Mouse (Mus musculus): ENCODE results near the gene Gpatch8. TPM values are rescaled to one million over a fixed set of nuclear protein-coding genes. Genes with fewer than 3 reads are reported as not detected.
"Not testable (repeated sequence)": the region's sequence is repeated elsewhere in the genome, so short reads cannot be mapped to it uniquely, and the experiment has no call there.

Gpatch8 gene
- polyA plus RNA-seq, 1 experiment, result 1.1 TPM

DNA sequence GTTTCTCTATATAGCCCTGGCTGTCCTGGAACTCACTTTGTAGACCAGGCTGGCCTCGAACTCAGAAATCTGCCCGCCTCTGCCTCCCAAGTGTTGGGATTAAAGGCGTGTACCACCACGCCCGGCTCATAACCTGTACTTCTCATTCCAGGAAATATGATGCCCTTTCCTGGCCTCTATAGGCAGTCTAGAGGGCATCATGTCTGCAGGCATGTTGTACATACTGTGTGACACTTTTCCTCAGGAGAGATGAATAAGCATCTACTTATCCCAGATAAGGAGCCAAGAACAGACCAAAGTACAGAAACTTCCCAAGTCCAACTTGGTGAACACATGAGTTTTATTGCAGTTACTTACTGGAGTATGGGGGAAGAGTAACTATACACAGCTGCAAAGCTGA, 2.5 kb upstream of the Gpatch8 start:
- Histone ChIP-seq H3K9me3 (ENCODE audit: control insufficient read depth, low read length) (no peaks in the 10 kb centered on the region), H3K4me1 (ENCODE audit: control insufficient read depth) (peaks cover 20% of the 10 kb centered on the region), H3K4me3 (replicated peaks) (no peak overlapping the region), H3K27me3 (ENCODE audit: control insufficient read depth) (no peaks in the 10 kb centered on the region), H3K36me3 (ENCODE audit: control insufficient read depth) (peaks cover 4% of the 10 kb centered on the region)
- no peak for TF ChIP-seq TAL1 (IDR thresholded peaks at IDR 0.05; ENCODE audit: low read length)
- TF ChIP-seq GATA1 (IDR thresholded peaks at IDR 0.05; ENCODE audit: low read length), result no peak

GRCm38 (mm10) chr11:102557386-102557785, 1.2 kb upstream of the Gpatch8 start:
- no peak for TF ChIP-seq TAL1 (IDR thresholded peaks at IDR 0.05; ENCODE audit: low read length)
- TF ChIP-seq GATA1 (IDR thresholded peaks at IDR 0.05; ENCODE audit: low read length), result no peak
- H3K4me1 ChIP-seq (ENCODE audit: control insufficient read depth), result peaks cover 24% of the 10 kb centered on the region
- no peak overlapping the region for H3K4me3 ChIP-seq (replicated peaks)
- H3K9me3 ChIP-seq (ENCODE audit: control insufficient read depth, low read length), result no peaks in the 10 kb centered on the region
- H3K27me3 ChIP-seq (ENCODE audit: control insufficient read depth), result no peaks in the 10 kb centered on the region
- peaks cover 8% of the 10 kb centered on the region for H3K36me3 ChIP-seq (ENCODE audit: control insufficient read depth)

- no peak for TF ChIP-seq TAL1 (IDR thresholded peaks at IDR 0.05; ENCODE audit: low read length)
- TF ChIP-seq GATA1 (IDR thresholded peaks at IDR 0.05; ENCODE audit: low read length), result no peak
- peaks cover 14% of the 10 kb centered on the region for H3K36me3 ChIP-seq (ENCODE audit: control insufficient read depth)
- H3K4me1 ChIP-seq (ENCODE audit: control insufficient read depth), result peaks cover 29% of the 10 kb centered on the region
- peak overlapping the region; percentile 100 for H3K4me3 ChIP-seq (replicated peaks)
- H3K9me3 ChIP-seq (ENCODE audit: control insufficient read depth, low read length), result no peaks in the 10 kb centered on the region
- no peaks in the 10 kb centered on the region for H3K27me3 ChIP-seq (ENCODE audit: control insufficient read depth)
These were observed 503 bp upstream of the Gpatch8 start for GRCm38 (mm10) chr11:102556716-102557074.

GRCm38 (mm10) chr11:102555400-102556030, 677 bp downstream of the Gpatch8 start:
- no peaks in the 10 kb centered on the region for H3K27me3 ChIP-seq (ENCODE audit: control insufficient read depth)
- peaks cover 29% of the 10 kb centered on the region for H3K4me1 ChIP-seq (ENCODE audit: control insufficient read depth)
- H3K4me3 ChIP-seq (replicated peaks), result peak overlapping the region; percentile 100
- no peaks in the 10 kb centered on the region for H3K9me3 ChIP-seq (ENCODE audit: control insufficient read depth, low read length)
- TF ChIP-seq TAL1 (IDR thresholded peaks at IDR 0.05; ENCODE audit: low read length), result no peak
- no peak for TF ChIP-seq GATA1 (IDR thresholded peaks at IDR 0.05; ENCODE audit: low read length)
- peaks cover 22% of the 10 kb centered on the region for H3K36me3 ChIP-seq (ENCODE audit: control insufficient read depth)

- H3K36me3 ChIP-seq (ENCODE audit: control insufficient read depth), result peaks cover 45% of the 10 kb centered on the region
- H3K4me3 ChIP-seq (replicated peaks), result no peak overlapping the region
- no peaks in the 10 kb centered on the region for H3K9me3 ChIP-seq (ENCODE audit: control insufficient read depth, low read length)
- H3K27me3 ChIP-seq (ENCODE audit: control insufficient read depth), result no peaks in the 10 kb centered on the region
- H3K4me1 ChIP-seq (ENCODE audit: control insufficient read depth), result peaks cover 29% of the 10 kb centered on the region
- no peak for TF ChIP-seq TAL1 (IDR thresholded peaks at IDR 0.05; ENCODE audit: low read length)
These were observed 4.1 kb downstream of the Gpatch8 start for GRCm38 (mm10) chr11:102552051-102552450.

DNA sequence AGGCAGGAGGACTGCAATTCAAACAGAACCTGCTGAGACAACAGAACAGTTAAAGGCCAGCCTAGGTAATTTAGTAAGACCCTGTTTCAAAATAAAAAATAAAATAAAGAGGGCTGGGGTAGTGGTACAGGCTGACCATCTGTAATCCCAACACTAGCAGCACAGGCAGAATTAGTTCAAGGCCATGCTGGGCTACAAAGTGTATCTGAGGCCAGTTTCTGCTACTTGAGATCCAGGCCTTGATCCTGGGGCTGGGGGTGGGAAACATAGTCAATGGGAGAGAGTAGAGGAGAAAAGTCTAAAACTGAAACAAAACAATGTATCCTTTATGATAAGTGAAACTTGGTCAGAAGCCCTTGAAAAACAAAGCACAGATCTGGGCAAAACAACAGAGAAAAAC, 5.0 kb downstream of the Gpatch8 start:
- Histone ChIP-seq H3K9me3 (ENCODE audit: control insufficient read depth, low read length) (no peaks in the 10 kb centered on the region), H3K36me3 (ENCODE audit: control insufficient read depth) (peaks cover 48% of the 10 kb centered on the region), H3K27me3 (ENCODE audit: control insufficient read depth) (no peaks in the 10 kb centered on the region), H3K4me1 (ENCODE audit: control insufficient read depth) (peaks cover 22% of the 10 kb centered on the region), H3K4me3 (replicated peaks) (no peak overlapping the region)
- TF ChIP-seq TAL1 (IDR thresholded peaks at IDR 0.05; ENCODE audit: low read length) (no peak), GATA1 (IDR thresholded peaks at IDR 0.05; ENCODE audit: low read length) (no peak)

- Histone ChIP-seq H3K4me3 (replicated peaks) (no peak overlapping the region), H3K36me3 (ENCODE audit: control insufficient read depth) (peaks cover 53% of the 10 kb centered on the region), H3K9me3 (ENCODE audit: control insufficient read depth, low read length) (no peaks in the 10 kb centered on the region), H3K4me1 (ENCODE audit: control insufficient read depth) (peaks cover 13% of the 10 kb centered on the region), H3K27me3 (ENCODE audit: control insufficient read depth) (no peaks in the 10 kb centered on the region)
- TF ChIP-seq GATA1 (IDR thresholded peaks at IDR 0.05; ENCODE audit: low read length) (no peak), TAL1 (IDR thresholded peaks at IDR 0.05; ENCODE audit: low read length) (no peak)
These were observed 14.7 kb downstream of the Gpatch8 start for GRCm38 (mm10) chr11:102541471-102541870.

GRCm38 (mm10) chr11:102540286-102540685, 15.9 kb downstream of the Gpatch8 start:
- not testable (repeated sequence) for H3K4me3 ChIP-seq (replicated peaks); H3K9me3 ChIP-seq (ENCODE audit: control insufficient read depth, low read length); H3K27me3 ChIP-seq (ENCODE audit: control insufficient read depth)
- H3K36me3 ChIP-seq (ENCODE audit: control insufficient read depth), result peaks cover 55% of the 10 kb centered on the region
- H3K4me1 ChIP-seq (ENCODE audit: control insufficient read depth), result peaks cover 13% of the 10 kb centered on the region

- Histone ChIP-seq H3K4me1 (ENCODE audit: control insufficient read depth) (peaks cover 13% of the 10 kb centered on the region), H3K27me3 (ENCODE audit: control insufficient read depth) (no peaks in the 10 kb centered on the region), H3K9me3 (ENCODE audit: control insufficient read depth, low read length) (no peaks in the 10 kb centered on the region), H3K4me3 (replicated peaks) (no peak overlapping the region), H3K36me3 (ENCODE audit: control insufficient read depth) (peaks cover 53% of the 10 kb centered on the region)
- TF ChIP-seq TAL1 (IDR thresholded peaks at IDR 0.05; ENCODE audit: low read length) (no peak), GATA1 (IDR thresholded peaks at IDR 0.05; ENCODE audit: low read length) (no peak)
These were observed 16.5 kb downstream of the Gpatch8 start for GRCm38 (mm10) chr11:102539690-102540089.

DNA sequence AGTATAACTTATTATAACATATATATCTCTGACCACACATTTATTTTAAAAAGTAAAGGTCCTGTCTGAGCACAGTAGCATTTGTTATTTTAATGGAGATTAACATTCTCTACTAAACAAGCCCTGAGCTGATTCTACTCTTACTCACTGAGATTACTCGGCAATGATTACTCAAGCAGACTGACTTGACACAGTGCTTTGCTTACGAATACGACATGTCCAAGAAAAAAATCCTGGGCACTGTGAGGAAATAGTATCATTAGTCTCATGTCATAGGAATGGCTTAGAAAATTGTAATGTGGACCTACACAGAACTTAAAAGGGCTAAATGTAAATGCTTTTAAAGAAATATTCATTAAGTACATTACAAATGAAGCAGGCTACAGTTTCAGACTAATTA, 20.0 kb downstream of the Gpatch8 start:
- H3K27me3 ChIP-seq (ENCODE audit: control insufficient read depth), result no peaks in the 10 kb centered on the region
- no peak overlapping the region for H3K4me3 ChIP-seq (replicated peaks)
- TF ChIP-seq TAL1 (IDR thresholded peaks at IDR 0.05; ENCODE audit: low read length) (no peak), GATA1 (IDR thresholded peaks at IDR 0.05; ENCODE audit: low read length) (no peak)
- no peaks in the 10 kb centered on the region for H3K9me3 ChIP-seq (ENCODE audit: control insufficient read depth, low read length)
- H3K4me1 ChIP-seq (ENCODE audit: control insufficient read depth), result peaks cover 3% of the 10 kb centered on the region; the same call in 1 of the 2 replicates
- H3K36me3 ChIP-seq (ENCODE audit: control insufficient read depth), result peaks cover 50% of the 10 kb centered on the region
